Mouse (Mus musculus) lung, adult 18-20 months (tissue): ENCODE data around the gene Ctsa.
"Not testable (repeated sequence)": the region's sequence is repeated elsewhere in the genome, so short reads cannot be mapped to it uniquely, and the experiment has no call there.

ENCODE experiments used
- DNase-seq, 2 experiments: peaks; one replicate each; pipeline ENCODE4 v3.0.0; 2022; ENCODE audit warnings: mixed read lengths in 2 of 2

Ctsa gene

DNA sequence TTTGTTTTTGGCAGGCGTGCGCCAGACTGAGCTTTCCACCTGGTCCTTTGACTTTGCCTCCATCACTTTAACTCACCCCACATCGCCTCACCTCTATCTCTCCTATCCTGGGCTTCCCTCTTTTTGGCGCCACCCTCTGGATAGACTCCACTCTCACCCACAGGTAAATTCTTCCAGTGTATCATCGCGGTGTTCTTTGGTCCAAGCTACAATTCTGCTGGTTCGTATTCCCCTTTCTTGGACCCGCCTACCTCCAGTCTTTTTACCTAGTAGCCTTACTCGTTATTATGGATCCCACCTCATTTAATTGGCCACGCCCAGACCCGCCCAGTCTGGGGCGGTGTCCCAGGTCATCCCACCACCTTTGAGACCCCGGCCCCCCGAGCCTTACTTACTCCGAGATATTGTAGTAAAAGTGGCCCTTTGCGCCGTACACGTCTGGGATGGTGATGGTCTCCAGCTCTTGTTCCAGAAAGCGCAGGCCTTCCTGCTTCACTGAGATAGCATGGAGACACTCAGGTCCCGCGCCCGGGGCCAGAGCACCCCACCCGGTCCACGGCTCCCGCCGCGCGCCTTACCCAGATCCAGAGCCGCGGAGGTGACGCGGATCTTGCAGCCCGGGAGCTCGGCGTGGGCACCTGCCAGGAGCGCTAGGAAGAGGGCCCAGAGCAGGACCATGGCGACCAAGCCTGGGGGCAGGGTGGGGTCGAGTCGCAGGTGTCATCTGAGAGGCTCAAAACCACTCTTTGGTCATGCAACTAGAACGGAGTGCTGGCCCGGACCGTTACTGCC lies 23.8 kb downstream of the Ctsa start:
- DNase-seq = peak in 1 of 2 experiments; percentile 40

GRCm38 (mm10) chr2:164857101-164857821 lies 24.6 kb downstream of the Ctsa start, which contains the start of gene Pltp:
Gene Pltp, minus strand, starts transcription at chr2:164857711.
- DNase-seq = peak; percentile 72 to 81

- DNase-seq = no peak
Observed at GRCm38 (mm10) chr2:164857842-164858553, 25.3 kb downstream of the Ctsa start.

- no peak for DNase-seq
Observed at GRCm38 (mm10) chr2:164859155-164859554, 26.5 kb downstream of the Ctsa start.

DNA sequence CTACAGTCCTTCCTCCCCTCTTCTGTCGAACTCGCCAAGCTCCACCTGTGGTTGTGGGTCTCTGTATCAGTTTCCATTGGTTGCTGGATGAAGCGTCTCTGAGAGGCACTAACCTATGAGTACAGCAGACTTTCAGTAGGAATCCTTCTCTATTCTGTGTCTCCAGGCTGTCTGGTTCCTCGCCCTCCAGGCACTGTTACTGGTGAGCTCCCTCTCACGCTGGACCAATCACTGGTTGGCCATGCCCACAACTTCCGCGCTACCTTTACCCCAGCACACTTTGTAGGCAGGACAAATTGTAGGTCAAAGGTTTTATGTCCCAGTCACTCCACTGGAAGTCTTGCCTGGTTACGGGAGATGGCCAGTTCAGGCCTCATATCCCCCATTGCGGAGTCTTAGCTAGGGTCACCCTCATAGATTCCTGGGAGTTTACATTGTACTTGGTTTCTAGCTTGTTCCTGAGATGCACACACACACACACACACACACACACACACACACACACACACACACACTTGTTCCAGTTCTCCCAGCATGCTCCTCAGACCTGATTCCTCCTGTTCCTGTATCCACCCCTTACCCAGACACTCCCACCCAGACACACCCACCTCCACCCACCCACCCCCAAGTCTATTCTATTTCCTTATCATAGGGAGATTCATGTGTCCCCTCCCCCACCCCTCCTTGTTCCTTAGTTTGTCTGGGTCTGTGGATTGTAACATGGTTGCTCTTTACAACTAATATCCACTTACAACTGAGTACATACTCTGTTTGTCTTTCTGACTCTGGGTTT lies 27.2 kb downstream of the Ctsa start:
- DNase-seq = peak in 1 of 2 experiments; percentile 36

- DNase-seq = no peak
Observed at GRCm38 (mm10) chr2:164861094-164861493, 28.4 kb downstream of the Ctsa start.

- DNase-seq = peak; percentile 73 to 77
Observed at GRCm38 (mm10) chr2:164862179-164862861, 29.6 kb downstream of the Ctsa start.

DNA sequence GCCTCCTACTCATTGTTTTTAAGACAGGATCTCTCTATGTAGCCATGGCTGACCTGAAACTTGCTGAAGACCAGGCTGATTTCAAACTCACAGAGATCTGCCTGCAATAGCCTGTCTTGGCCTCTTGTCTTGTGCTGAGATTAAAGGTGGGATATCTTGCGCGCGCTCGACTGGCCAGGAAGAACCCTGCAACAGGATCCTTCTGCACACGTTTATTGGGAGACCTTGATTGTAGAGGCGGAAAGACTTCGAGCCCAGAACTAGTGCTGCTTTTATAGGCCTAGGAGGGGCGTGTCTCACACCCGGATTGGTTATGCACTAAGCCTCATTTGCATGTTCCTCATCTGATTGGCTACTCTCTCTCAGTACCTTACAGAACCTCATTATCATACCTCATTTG lies 30.7 kb downstream of the Ctsa start:
- DNase-seq = not testable (repeated sequence)

DNA sequence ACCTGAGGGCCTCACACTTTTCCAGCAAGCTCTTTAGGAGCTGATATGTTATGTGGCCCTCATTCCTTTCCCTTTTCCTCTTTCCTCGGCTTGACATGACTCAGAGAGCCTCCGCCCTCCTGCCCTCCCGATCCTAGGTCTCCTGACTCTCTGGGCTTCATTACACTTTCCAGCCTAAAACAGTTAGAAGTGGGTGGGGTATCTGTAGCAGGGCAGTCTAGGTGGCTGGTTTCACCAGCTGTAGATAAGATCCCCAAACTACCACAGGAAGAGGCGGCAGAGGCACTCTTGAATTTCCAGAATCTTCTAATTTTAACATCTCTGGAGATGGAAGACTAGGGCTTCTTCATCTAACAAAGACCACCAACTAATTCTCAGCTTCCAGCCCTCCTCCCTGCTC lies 31.9 kb downstream of the Ctsa start:
- no peak for DNase-seq

- peak; percentile 85 to 89 for DNase-seq
Observed at GRCm38 (mm10) chr2:164866741-164867551, 34.3 kb downstream of the Ctsa start.

DNA sequence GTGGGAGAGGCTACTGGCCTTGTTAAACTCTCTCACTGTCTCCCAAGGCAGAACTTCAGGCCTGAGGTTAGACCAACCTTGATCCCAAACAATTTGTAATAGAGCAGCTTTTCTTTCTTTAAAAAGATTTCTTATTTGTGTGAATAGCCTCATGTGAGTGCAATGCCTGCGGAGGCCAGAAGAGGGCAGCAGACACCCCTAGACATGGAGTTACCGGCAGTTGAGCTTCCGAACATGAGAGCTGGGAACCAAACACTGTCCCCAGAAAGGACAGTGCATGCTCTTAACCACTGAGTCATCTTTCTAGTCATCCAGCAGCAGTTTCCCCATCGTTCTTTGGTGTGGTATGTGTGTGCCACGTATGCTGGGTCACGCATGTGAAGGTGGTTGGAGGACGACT lies 34.9 kb downstream of the Ctsa start:
- DNase-seq = no peak

DNA sequence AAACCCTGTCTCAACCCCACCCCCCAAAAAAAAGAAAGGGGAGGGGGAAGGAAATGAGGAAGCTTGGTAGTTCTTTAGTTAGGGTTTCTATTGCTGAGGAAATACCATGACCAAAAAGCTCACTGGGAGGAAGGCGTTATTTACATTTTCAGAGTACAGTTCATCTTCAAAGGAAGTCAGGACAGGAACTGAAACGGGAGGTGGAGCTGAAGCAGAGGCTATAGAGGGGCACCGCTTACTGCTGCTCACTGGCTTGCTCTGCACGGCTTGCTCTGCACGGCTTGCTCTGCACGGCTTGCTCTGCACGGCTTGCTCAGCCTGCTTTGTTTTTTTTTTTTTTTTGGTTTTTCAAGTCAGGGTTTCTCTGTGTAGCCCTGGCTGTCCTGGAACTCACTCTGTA lies 35.8 kb downstream of the Ctsa start:
- DNase-seq = peak in 1 of 2 experiments; percentile 53

DNA sequence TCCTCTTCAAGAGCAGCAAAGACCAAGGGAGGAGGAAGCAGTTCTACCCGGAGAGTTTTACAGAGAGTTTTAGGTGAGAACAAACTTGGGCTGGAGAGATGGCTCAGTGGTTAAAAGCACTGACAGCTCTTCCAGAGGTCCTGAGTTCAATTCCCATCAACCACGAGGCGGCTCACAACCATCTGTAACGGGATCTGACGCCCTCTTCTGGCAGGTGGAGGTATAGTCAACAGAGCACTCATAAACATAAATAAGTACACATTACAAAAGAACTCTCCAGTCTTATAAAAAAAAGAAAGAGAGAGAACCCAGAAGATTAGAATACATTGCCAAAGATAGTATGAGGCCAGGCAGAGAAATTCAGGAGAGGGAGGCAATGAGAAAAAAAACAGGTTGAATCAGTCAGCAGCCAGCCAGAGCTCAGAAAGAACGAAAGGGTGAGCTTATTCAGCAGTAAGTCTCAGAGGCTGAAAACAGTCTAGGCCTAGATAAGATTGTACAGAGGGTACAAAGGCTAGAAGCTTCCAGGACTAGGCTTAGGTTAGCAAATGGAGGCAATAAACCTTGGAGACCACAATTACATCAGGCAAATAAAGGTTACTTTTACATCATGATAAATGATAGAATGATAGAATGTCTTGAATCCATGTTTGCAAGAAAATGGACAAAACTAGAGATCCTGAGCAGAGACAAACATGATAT lies 39.1 kb downstream of the Ctsa start:
- no peak for DNase-seq

- DNase-seq = no peak
Observed at GRCm38 (mm10) chr2:164873621-164874020, 40.9 kb downstream of the Ctsa start.

GRCm38 (mm10) chr2:164874239-164874769 lies 41.6 kb downstream of the Ctsa start:
- peak; percentile 74 to 83 for DNase-seq

DNA sequence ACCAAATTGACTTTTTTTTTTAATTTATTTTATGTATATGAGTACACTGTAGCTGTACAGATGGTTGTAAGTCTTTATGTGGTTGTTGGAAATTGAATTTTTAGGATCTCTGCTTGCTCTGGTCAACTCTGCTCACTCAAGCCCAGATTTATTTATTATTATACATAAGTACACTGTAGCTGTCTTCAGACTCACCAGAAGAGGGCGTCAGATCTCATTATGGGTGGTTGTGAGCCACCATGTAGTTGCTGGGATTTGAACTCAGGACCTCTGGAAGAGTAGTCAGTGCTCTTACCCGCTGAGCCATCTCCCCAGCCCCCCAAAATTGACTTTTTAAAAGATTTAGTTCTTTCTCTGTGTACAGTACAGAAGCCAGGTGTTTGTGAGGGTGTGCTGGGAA lies 43.0 kb downstream of the Ctsa start:
- not testable (repeated sequence) for DNase-seq

DNA sequence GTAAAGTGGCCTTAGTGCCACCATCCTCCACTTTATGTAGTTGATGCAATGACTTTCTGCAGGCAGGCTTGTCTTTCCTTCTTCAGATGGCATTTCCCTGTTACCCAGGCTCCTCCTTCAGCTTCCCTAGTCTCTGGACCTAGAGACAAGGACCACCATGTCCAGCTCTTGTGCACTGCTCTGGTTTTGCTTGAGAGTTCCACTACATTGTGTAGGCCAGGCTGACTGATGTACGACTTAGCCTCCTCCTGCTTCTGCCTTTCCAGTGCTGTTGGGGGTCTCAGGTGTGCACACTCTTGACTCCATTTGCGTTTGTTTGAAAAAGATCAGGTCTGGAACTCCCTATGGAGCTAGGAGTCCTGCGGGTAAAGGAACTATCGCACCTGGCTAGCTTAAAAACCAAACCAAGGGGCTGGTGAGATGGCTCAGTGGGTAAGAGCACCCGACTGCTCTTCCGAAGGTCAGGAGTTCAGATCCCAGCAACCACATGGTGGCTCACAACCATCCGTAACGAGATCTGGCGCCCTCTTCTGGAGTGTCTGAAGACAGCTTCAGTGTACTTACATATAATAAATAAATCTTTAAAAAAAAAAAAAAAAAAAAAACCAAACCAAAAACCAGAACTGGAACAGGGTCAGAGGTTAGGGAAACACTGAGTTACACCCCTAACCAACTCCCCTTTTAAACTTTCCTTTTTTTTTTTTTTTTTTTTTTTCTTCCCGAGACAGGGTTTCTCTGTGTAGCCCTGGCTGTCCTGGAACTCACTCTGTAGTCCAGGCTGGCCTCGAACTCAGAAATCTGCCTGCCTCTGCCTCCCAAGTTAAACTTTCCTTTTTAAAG lies 44.9 kb downstream of the Ctsa start:
- DNase-seq = not testable (repeated sequence)

GRCm38 (mm10) chr2:164878509-164879227 lies 46.0 kb downstream of the Ctsa start:
- peak; percentile 81 to 86 for DNase-seq

GRCm38 (mm10) chr2:164879228-164879567 lies 46.5 kb downstream of the Ctsa start, which contains the start of gene Pcif1:
Gene Pcif1, plus strand, starts transcription at chr2:164879304.
- peak; percentile 90 to 93 for DNase-seq
